Mouse (Mus musculus) midbrain, embryonic 13.5 days (tissue): Measurements from ENCODE around the gene Eif3g. TPM values are rescaled to one million over a fixed set of nuclear protein-coding genes. Genes with fewer than 3 reads are reported as not detected.

ENCODE experiments used
- ATAC-seq: fragments of 200-750 bp; cut with Nextera tagmentation; 2 replicates; pipeline ENCODE4 v1.8.0; 2017; ENCODE audit warnings: mild to moderate bottlenecking, moderate TSS enrichment, moderate library complexity
- H3K27ac ChIP-seq: fragments of 300-500 bp; sonication (generic); 2 replicates; pipeline ENCODE4 v1.5.1; 2015; ENCODE audit warnings: inconsistent platforms, mild to moderate bottlenecking, moderate library complexity
- H3K27me3 ChIP-seq: fragments of 300-500 bp; sonication (generic); 2 replicates; pipeline ENCODE4 v1.6.1; 2015; ENCODE audit warnings: mild to moderate bottlenecking, inconsistent platforms
- H3K36me3 ChIP-seq: fragments of 300-500 bp; sonication (generic); 2 replicates; pipeline ENCODE4 v1.6.1; 2015; ENCODE audit warnings: mild to moderate bottlenecking, inconsistent platforms
- H3K4me1 ChIP-seq: fragments of 300-500 bp; sonication (generic); replicated peaks from 2 replicates; pipeline ENCODE4 v1.6.1; 2015; ENCODE audit warnings: inconsistent platforms
- H3K4me2 ChIP-seq: fragments of 300-500 bp; sonication (generic); replicated peaks from 2 replicates; pipeline ENCODE4 v1.6.1; 2015; ENCODE audit warnings: moderate library complexity, mild to moderate bottlenecking, inconsistent platforms
- H3K4me3 ChIP-seq: fragments of 300-500 bp; sonication (generic); replicated peaks from 2 replicates; pipeline ENCODE4 v1.5.1; 2015; ENCODE audit warnings: mild to moderate bottlenecking, inconsistent platforms
- H3K9ac ChIP-seq: fragments of 300-500 bp; sonication (generic); replicated peaks from 2 replicates; pipeline ENCODE4 v1.6.1; 2015; ENCODE audit warnings: mild to moderate bottlenecking, inconsistent platforms
- H3K9me3 ChIP-seq: fragments of 300-500 bp; sonication (generic); 2 replicates; pipeline ENCODE4 v1.6.1; 2016; ENCODE audit warnings: mild to moderate bottlenecking, inconsistent platforms
- WGBS: fragments of 180-500 bp; shearing (Covaris S2); methylation state at CpG from one replicate; pipeline ENCODE4 v1.1.7; 2015; 5-methylcytosine and 5-hydroxymethylcytosine counted together
- polyA plus RNA-seq: library from polyadenylated mRNA; unstranded; fragments of >200 nt; fragmentation: Nextera tagmentation; extraction: Ambion mirVana; gene quantifications from 2 replicates; pipeline ENCODE4 v1.2.1, GENCODE M21; 2015

The Eif3g gene
- 273 and 291 TPM in 2 replicates for polyA plus RNA-seq

DNA sequence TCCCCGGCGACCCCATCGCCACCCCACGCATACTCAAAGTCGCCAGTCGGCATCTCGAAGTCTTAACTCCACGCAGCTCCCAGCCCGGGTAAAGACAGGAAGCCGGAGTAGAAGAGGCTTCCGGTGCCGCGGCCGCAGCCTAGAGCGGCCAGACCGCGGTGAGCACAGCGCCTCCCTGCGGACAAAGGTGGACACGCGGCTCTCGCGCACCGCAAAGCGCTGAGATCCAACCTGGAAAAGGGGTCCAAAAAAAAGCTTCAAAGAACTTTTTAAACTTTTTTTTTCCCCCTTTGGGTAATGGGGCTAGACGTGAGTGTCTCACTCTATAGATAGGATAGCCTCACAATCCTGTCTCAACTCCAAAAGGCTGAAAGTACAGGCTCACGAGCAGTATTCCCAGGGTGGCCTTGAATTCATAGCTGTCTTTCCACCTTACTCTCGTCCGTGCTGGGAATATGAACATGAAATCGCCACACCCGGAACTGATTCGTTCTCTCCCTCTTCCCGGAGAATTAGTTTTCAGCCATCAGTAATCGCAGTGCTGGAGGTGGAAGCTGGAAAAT is at the start of gene Eif3g:
Gene Eif3g (minus strand): TSS at position 113 of the 563 bp plus-strand sequence.
- WGBS = 4% methylated on average over 34 of the region's 34 CpGs
- Histone ChIP-seq H3K27me3 (no peaks in the 10 kb centered on the region), H3K36me3 (peaks cover 33% of the 10 kb centered on the region), H3K4me3 (peak within 1 kb of the TSS; percentile 94), H3K9ac (peak within 1 kb of the TSS; percentile 96), H3K4me2 (peak within 1 kb of the TSS; percentile 98), H3K9me3 (no peaks in the 10 kb centered on the region), H3K4me1 (peaks cover 16% of the 10 kb centered on the region), H3K27ac (0 out of 2 replicates have a peak within 1 kb of the TSS, but pooled peaks have one; percentile 35)
- ATAC-seq = peak; percentile 89

DNA sequence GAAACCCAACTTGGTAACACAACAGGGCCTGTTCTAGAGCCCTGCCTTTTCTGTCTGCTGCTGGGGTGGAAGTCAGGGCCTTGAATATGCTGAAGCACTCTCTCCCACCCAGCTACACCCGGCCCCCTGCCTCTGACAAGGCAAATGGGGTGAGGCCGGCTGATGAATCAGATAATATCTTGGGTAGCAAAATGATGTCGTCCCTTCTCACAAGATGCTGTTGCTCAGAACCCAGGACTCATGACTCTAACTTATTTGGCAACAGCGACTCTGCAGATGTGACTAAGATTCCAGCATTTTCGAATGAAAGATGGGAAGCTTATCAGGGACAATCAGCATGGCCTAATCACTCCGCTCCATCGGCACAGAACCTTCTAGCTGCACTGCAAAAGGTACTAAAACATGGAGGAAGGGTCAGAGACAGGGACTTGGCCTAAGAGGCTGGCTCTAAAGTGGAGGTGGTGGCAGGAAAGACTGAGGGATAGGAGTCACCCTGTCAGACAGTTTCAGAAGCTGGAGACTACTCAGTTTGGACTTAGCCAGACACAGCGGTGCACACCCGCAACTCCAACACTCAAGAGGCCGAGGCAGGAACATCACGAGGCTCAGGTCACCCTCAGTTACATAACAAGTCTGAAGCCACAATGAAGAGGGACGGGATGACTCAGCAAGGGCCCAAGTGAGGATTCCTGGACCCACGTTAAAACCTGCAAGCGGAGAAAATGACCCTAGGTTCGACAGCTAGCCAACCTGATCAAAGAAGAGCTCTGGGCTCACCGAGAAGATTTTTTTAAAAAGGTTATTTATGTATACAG is 47.9 kb upstream of the Eif3g start:
- WGBS = 90% methylated on average over 16 of the region's 16 CpGs
- ATAC-seq = no peak

DNA sequence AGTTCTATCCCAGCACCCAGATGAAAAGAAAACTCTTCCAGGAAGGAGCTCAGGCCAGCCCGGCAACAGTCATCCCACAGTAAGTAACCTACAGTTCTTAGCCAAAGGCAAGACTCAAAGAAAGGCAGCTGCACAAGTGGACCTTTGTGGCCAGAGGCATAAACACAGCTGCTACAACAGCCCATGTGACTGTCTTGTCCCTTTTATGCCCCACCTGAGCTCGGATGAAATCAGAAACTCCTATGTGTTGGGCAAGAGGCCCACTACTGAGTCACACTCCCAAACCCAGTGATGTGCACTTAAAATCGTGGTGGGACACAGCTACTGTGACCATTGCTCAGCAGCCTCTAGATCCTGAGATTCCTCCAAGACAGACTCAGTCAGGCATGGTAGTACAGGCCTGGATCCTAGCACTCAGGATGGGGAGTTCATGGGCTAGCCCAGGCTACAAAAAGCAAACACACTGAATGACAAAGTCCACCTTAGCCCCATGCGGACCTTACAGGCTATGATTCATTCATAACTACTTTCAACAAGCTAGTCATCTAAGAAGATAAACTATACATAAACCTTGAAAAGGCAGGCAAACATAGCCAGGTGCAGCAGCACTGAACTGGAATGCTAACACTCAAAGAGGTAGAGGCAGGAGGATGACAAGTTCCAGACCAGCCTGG is 46.4 kb upstream of the Eif3g start:
- peaks cover 34% of the 10 kb centered on the region for H3K36me3 ChIP-seq
- no peak overlapping the region for H3K4me2 ChIP-seq
- H3K27ac ChIP-seq = no peak overlapping the region
- no peak for ATAC-seq
- H3K9me3 ChIP-seq = no peaks in the 10 kb centered on the region
- no peak overlapping the region for H3K9ac ChIP-seq
- H3K4me1 ChIP-seq = peaks cover 10% of the 10 kb centered on the region
- no peaks in the 10 kb centered on the region for H3K27me3 ChIP-seq
- 81% methylated on average over 4 of the region's 4 CpGs for WGBS
- H3K4me3 ChIP-seq = no peak overlapping the region

More for the DNA sequence above, 47.9 kb upstream of the Eif3g start:
- H3K4me2 ChIP-seq = no peak overlapping the region
- no peak overlapping the region for H3K9ac ChIP-seq
- peaks cover 21% of the 10 kb centered on the region for H3K4me1 ChIP-seq
- H3K27me3 ChIP-seq = no peaks in the 10 kb centered on the region
- H3K27ac ChIP-seq = no peak overlapping the region
- H3K36me3 ChIP-seq = peaks cover 19% of the 10 kb centered on the region
- H3K9me3 ChIP-seq = no peaks in the 10 kb centered on the region
- H3K4me3 ChIP-seq = no peak overlapping the region

GRCm38 (mm10) chr9:20943911-20944310 is 45.5 kb upstream of the Eif3g start:
- Histone ChIP-seq H3K27ac (no peak overlapping the region), H3K36me3 (peaks cover 43% of the 10 kb centered on the region), H3K4me2 (no peak overlapping the region), H3K9ac (peak overlapping the region; percentile 39; the same call in 1 of the 2 replicates), H3K27me3 (no peaks in the 10 kb centered on the region), H3K4me3 (no peak overlapping the region), H3K4me1 (peaks cover 10% of the 10 kb centered on the region), H3K9me3 (no peaks in the 10 kb centered on the region)
- WGBS = 10% methylated on average over 2 of the region's 2 CpGs
- no peak for ATAC-seq

- WGBS = 98% methylated on average over 7 of the region's 7 CpGs
- ATAC-seq = no peak
- Histone ChIP-seq H3K9me3 (no peaks in the 10 kb centered on the region), H3K27ac (no peak overlapping the region), H3K36me3 (peaks cover 48% of the 10 kb centered on the region), H3K4me3 (no peak overlapping the region), H3K9ac (no peak overlapping the region), H3K4me2 (no peak overlapping the region), H3K4me1 (peaks cover 10% of the 10 kb centered on the region), H3K27me3 (no peaks in the 10 kb centered on the region)
Measured at GRCm38 (mm10) chr9:20943396-20943795, 45.0 kb upstream of the Eif3g start.

DNA sequence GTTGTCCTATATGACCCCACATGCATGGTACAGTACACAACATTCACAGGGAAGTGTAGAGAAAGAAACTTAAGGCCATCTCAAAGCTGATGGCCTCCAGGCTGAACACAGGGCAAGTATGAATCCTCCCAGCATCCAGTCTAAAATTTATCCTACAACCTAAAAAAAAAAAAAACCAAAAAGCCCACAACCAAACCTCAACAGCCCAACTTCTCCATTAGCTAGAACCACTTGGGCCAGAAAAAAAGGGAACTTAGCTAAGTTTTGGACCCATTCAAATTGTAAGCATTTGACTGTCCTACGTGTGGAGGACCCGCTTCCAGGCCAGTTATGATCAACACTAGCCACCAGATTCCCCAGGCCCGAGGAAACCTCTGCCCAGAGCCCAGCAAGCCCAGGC is 24.8 kb upstream of the Eif3g start:
- Histone ChIP-seq H3K4me3 (no peak overlapping the region), H3K9ac (no peak overlapping the region), H3K27me3 (no peaks in the 10 kb centered on the region), H3K9me3 (no peaks in the 10 kb centered on the region), H3K27ac (no peak overlapping the region), H3K36me3 (peaks cover 99% of the 10 kb centered on the region), H3K4me1 (no peaks in the 10 kb centered on the region), H3K4me2 (no peak overlapping the region)
- WGBS = 98% methylated on average over 3 of the region's 3 CpGs
- ATAC-seq = no peak

GRCm38 (mm10) chr9:20916160-20916559 is 17.7 kb upstream of the Eif3g start:
- Histone ChIP-seq H3K9ac (0 out of 2 replicates have a peak overlapping the region, but pooled peaks have one; percentile 2), H3K27ac (no peak overlapping the region), H3K4me3 (no peak overlapping the region), H3K36me3 (peaks cover 100% of the 10 kb centered on the region), H3K4me2 (no peak overlapping the region), H3K4me1 (no peaks in the 10 kb centered on the region), H3K27me3 (no peaks in the 10 kb centered on the region), H3K9me3 (no peaks in the 10 kb centered on the region)
- WGBS = 90% methylated on average over 4 of the region's 4 CpGs
- ATAC-seq = no peak

- 92% methylated on average over 9 of the region's 9 CpGs for WGBS
- Histone ChIP-seq H3K4me2 (no peak overlapping the region), H3K4me3 (no peak overlapping the region), H3K27ac (no peak overlapping the region), H3K9me3 (no peaks in the 10 kb centered on the region), H3K27me3 (no peaks in the 10 kb centered on the region), H3K9ac (no peak overlapping the region), H3K36me3 (peaks cover 99% of the 10 kb centered on the region), H3K4me1 (no peaks in the 10 kb centered on the region)
- ATAC-seq = no peak
Measured at GRCm38 (mm10) chr9:20909948-20910347, 11.5 kb upstream of the Eif3g start.

- Histone ChIP-seq H3K27ac (no peak overlapping the region), H3K4me2 (no peak overlapping the region), H3K9ac (no peak overlapping the region), H3K27me3 (no peaks in the 10 kb centered on the region), H3K4me1 (peaks cover 11% of the 10 kb centered on the region), H3K4me3 (no peak overlapping the region), H3K9me3 (no peaks in the 10 kb centered on the region), H3K36me3 (peaks cover 31% of the 10 kb centered on the region)
- 43% methylated on average over 6 of the region's 6 CpGs for WGBS
- ATAC-seq = no peak
Measured at GRCm38 (mm10) chr9:20902174-20902491, 3.7 kb upstream of the Eif3g start.

- Histone ChIP-seq H3K27ac (no peak overlapping the region), H3K27me3 (no peaks in the 10 kb centered on the region), H3K4me3 (no peak overlapping the region), H3K9me3 (no peaks in the 10 kb centered on the region), H3K4me1 (peaks cover 16% of the 10 kb centered on the region), H3K36me3 (peaks cover 29% of the 10 kb centered on the region), H3K9ac (no peak overlapping the region), H3K4me2 (no peak overlapping the region)
- ATAC-seq = no peak
- WGBS = 19% methylated on average over 13 of the region's 13 CpGs
Measured at GRCm38 (mm10) chr9:20901466-20902173, 3.2 kb upstream of the Eif3g start.

DNA sequence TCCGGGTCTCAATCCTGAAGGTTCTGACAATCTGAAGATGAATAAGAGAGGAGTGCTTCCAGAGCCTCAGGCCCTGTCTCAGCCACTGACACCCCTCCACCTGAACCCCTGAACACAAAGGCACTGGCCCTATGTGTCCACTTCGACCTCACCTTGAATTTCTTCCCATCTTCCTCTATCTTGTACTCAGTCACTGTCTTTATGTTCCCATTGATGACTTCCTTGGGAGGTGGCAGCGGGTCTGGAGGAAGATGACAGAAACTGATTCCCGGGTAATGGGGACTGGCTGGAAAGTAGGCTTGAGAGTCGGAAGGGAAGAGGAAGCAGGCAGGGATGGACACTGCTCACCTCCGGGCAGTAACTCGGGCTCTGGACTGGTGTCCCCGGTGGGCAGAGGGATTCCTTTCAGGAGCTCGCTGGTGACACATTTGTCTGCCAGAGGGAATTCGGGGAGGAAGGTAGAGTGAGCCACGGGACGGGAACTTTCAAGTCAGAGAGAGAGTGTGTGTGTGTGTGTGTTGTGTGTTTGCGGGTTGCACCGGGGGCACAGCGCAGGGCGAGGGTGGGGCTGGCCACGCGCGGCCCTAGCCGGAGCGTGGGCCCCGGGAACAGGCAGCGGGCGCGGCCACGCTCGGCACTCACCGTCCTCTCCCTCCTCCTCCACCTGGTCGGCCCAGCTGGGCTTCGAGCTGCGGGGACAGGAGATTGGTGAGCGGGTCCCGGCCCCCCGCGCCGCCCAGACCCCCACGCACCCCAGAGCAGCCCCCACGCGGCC is 500 bp downstream of the Eif3g start:
- 0 out of 2 replicates have a peak overlapping the region, but pooled peaks have one; percentile 35 for H3K27ac ChIP-seq
- peaks cover 40% of the 10 kb centered on the region for H3K36me3 ChIP-seq
- peak; percentile 82 for ATAC-seq
- peak overlapping the region; percentile 98 for H3K4me2 ChIP-seq
- no peaks in the 10 kb centered on the region for H3K27me3 ChIP-seq
- 7% methylated on average over 38 of the region's 39 CpGs for WGBS
- H3K9me3 ChIP-seq = no peaks in the 10 kb centered on the region
- H3K4me3 ChIP-seq = peak overlapping the region; percentile 94
- peak overlapping the region; percentile 96 for H3K9ac ChIP-seq
- peaks cover 16% of the 10 kb centered on the region for H3K4me1 ChIP-seq
